Mouse (Mus musculus) inflammation-experienced regulatory T-cells, adult 6 months (primary cell): ENCODE results near the gene Eif4ebp2. TPM values are rescaled to one million over a fixed set of nuclear protein-coding genes. Genes with fewer than 3 reads are reported as not detected.

ENCODE experiments used
- ATAC-seq: one replicate; pipeline ENCODE4 v1.8.0; 2017
- polyA plus RNA-seq, 3 experiments: library from polyadenylated mRNA; unstranded; fragments of 100-300 nt; shearing (Covaris generic); gene quantifications; one replicate each; pipeline ENCODE4 v1.2.1; 2017

Eif4ebp2 gene
- polyA plus RNA-seq, 3 experiments from 2014 or later = 19.5 to 27.5 (median 24.2) TPM

DNA sequence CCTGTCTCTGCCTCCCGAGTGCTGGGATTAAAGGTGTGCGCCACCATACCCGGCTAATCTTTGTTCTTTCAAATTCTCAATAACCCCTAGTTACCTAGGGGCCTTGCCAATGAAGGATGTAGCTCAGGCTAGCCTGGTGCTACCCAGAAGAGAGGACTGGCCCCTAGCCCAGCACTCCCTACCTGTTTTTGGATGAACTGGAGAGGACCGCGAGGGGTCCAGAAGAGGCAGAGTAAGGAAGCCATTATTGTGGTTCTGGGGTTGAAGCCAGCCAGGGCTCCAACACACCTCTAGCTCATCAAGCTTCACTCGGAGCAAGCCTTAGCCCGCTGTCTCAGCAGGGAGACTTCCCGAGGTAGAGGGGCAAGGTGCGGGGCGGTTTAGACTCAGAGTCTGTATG, 34.8 kb downstream of the Eif4ebp2 start, which contains the start of gene Nodal:
TSS of gene Nodal (plus strand) at position 301 of the 400 bp plus-strand sequence.
- no peak for ATAC-seq

DNA sequence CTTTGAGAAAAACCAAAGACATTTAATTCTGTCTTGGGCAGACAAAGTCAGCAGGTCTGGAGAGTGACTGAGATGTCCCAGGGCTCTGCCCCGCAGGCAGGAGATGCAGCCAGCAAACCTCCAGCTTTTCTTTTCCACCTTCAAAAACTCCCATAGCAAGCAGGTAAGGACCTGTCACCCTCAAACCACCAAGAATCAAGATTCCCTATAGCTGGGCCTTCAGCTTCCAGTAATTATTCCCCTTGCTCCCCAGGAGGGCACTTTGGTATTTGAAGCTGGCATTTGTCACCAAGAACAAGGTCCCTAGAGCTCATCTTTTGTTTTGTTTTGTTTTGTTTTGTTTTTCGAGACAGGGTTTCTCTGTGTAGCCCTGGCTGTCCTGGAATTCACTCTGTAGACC, 35.4 kb downstream of the Eif4ebp2 start:
- ATAC-seq = no peak

DNA sequence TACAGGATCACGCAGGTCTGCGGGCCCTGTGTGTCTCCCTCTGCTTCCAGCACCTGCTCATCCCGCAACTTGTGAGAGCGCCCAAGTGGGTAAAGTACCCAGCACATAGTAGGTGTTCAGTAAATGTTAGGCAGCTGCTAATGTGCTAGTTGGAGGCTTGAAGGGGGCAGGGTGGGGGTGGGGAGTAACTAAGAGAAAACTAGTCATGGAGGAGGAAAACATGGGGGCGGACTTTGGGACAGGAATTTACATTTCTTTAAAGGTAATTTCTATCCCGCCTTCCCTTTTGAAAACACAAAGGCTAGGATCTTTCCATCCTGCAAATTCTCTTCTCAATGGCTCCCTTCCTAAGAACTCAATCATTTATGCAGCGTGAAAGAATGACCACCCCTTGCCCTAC, 35.9 kb downstream of the Eif4ebp2 start:
- ATAC-seq = no peak

DNA sequence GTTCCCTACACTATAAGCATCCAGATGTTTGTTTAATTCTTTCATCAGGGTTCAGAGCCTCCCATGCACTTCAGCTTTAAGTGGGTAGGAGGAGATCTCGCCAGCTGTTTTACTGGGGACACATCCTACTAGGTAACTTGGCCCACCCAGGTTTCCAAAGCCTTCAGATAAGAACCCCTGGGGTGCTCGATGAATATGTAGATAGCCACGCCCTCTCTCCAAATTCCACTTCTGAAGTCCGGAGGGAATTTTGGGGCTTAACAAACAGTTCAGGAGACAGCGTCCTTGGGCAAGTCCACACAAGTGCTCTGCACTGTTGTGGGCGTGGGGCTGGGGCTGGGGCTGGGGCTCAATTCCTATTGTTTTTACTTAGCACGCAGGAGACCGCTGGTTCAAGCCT, 36.6 kb downstream of the Eif4ebp2 start:
- ATAC-seq = no peak

DNA sequence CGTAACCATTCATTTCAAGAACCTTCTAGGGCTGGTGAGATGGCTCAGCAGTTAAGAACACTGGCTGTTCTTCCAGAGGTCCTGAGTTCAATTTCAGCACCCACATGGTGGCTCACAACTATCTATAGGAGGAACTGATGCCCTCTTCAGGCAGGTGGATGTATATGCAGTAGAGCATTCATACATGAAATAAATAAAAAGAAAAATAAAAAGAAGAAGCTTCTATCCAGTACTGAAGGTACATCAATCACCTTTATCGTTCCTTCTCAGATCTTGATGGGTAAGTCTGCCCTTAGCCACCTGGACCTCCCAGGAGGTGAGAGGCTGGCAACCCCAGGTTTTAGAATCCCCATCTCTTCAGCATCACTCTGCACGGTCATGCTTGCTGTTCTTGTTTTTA, 37.2 kb downstream of the Eif4ebp2 start:
- no peak for ATAC-seq

DNA sequence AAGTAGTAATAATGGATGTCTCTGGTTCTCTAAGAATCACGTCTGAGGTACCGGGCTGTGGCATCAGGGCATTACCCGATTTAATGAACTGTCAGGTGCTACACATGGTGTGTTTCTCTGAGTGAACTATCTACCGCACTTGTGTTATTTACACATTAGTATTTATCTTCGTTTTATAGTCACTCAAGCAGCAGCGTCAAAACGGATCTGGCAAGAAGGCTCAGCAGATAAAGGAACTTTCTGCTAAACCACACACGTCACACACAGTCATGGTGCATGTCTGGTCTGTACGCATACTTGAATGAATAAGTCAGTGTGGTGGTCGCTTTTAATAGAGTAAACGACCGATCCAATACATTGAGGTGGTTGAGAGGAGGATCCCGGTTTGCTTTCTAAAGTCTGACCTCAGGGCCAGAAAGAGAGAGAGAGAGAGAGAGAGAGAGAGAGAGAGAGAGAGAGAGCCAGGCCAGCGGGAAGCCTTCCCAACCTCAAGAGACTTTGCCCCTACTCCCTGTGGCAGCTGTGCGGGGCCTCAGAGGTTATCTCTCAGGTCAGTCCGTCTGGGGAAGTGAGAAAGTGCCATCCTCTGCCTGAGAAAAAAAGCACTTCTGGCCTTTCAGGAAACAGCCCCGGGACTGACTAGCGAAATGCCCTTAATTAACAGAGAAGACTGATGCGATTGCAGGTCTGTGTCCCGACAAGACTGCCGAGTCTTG, 39.4 kb downstream of the Eif4ebp2 start:
- ATAC-seq = no peak

DNA sequence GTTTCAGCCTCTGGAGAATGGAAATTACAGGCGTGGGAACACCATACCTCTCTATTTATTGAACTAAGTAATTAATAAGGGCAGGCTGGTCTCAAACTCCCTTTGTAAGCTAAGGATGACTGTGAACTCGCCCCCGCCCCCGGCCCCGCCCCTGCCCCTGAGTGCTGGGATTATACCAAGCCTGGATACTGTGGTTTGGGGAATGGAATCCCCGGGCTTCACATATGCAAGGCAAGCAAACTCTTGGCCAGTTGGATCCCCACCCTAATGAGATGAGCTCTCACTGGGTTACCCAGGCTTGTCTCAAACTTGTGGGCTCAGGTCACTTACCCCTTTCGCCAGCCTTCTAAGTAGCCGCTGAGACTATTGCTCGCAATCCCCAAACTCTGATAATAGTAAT, 42.3 kb downstream of the Eif4ebp2 start:
- no peak for ATAC-seq

DNA sequence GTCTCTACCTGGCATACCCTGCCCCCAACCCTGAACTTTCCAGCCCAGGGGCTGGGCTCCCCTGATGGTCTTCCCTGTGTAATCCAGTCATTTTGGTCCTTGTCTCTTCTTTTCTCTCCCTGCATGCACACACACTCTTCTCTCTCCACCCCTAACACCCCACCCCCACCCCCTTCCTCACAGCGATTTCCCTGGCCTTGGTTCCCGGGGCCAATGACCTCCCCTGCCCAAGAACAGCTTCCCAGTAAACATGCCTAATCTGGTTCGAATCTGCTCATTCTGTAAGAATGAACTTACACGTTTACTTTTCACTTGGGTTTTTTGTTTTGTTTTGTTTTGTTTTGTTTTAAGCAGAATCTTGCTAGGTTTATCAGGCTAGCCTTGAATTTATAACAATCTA, 42.7 kb downstream of the Eif4ebp2 start:
- no peak for ATAC-seq

DNA sequence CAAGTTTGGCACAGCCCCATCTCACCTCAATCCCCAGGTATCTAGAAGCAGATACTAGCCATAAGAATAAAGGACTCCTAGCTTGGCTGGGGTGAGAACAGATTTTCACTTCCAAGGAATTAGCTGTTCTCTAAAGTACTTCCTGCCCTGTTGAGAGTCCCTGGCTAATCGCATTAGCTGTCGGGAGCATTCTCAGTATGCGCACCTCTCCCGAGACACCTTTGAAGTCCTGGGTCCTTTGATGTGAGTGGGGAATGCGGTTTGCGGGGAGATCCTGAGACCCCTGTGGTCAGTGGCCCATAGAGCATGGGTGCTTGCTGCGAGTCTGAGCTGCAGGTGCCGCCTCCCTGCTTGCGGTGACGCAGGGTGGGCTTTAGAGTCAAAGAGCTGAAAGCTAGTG, 46.5 kb downstream of the Eif4ebp2 start:
- ATAC-seq = no peak

DNA sequence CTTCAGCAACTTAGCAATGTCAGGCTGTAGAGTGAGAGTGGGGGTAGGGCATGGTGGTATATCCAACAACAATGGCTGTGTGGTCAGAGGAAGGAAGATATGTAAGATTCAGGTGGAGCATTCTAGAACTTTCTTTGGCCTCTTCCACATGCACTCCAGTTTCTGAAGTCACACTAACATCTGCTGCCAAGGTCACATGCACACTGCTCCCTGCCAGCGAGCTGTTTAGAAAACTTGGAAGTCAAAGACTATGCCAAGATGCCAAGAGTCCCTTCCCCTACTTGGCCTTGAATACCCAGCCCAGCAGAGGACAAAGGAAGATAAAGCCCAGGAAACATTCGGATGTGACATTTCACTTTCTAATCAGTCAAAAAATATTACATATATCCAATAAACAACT, 49.5 kb downstream of the Eif4ebp2 start:
- no peak for ATAC-seq

DNA sequence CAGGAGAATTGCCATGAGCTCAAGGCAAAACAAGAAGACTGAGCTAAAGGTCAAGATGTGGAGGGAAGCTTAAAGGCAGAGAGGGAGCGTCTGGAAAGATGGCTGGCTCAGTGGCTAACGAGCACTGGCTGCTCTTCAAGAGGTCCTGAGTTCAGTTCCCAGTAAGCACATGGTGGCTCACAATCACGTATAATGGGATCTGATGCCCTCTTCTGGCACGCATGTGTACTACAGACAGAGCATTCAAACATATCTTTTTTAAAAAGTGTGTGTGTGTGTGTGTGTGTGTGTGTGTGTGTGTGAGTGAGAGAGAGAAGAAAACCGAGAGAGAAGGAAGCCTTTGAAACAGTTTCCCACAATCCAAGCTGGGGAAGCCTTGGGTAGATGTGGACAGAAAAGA, 50.0 kb downstream of the Eif4ebp2 start:
- no peak for ATAC-seq

DNA sequence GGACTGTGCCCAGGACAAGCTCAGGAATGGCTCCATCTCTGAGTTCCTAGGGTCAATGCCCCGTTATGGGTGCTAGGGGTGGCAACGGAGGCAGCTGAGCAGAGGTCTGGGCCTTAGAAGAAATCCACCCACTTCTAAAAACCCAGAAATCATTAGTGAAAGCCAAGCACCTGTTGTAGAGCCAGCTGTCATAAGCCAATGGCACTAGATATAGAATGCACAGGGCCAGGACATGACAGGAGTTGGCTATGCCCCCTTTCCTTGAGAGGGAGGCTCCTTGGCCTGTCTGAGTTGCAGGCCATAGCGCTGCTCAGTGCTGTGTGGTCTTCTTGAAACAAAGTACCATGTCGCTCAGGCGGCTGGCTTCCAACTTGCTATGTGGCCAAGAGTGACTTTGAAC, 52.1 kb downstream of the Eif4ebp2 start:
- no peak for ATAC-seq

DNA sequence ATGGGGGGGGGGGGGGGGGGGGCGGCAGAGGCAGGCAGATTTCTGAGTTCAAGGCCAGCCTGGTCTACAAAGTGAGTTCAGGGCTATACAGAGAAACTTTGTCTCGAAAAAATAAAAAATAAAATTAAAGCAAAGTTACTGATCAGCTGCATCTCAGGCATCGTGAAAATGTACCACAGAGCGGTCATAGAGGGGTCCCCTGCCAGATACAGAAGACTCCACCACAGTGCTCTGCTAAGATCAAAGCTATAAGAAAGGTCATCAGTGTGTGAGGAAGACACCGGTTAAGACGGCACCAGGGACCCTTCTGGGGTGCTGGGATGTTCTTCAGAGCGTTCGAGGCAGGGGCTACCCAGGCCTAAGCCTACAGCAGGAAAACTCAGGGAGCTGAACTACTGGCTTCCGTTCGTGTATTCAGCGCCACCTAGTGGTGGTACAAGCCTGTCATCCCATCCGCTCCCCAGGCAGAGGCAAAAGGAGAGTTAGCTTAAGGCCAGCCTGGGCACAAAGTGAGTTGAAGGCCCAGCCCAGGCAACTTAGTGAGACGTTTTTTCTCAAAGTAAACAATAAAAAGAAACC, 53.2 kb downstream of the Eif4ebp2 start:
- no peak for ATAC-seq

DNA sequence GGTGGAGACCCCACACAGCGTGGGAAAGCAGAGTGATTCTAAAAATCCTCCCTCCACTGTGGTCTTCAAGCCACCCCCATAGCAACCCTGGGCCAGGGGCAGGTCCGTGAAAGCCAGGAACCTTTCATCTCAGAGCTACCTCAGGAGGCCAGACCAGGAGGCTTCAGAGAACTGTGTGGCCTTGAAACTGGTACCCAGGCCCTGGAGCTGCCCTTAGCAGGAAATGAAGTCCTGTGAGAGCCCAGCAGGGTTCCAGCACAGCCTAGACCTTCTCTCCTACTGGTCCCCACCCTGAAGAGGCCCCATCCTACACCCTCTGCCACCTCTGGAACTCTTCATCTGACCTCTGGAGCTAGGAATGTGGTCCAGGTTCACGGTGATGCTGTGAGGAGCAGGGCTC, 54.3 kb downstream of the Eif4ebp2 start:
- ATAC-seq = no peak

DNA sequence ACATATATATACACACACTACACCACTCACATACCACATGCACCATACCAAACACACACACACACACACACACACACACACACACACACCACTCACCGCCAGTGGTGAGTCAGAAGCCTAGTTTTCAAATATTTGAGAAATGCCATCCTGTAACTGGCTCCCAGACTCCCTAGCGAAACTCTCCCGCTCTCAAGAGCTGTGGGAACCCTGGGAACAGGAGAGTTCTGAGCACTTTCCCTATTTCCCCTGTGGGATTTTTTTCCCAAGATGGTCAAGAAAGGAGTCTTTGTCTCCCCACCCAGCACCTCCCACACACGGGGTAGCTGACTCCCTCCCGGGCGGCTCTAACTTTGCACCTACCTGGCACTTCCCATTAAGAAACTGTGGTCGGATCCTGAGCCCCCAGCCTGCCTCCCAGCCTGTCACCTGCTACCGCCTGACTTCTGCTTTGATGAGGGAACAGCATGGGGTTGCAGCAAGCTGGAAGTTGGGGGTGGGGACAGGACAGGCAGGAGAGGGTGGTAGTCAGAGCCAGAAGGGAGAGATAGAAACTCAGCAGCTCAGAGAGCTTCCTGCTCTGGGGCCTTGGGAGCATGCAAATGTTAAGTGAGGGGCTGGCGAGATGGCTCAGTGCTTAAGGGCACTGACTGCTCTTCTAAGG, 57.9 kb downstream of the Eif4ebp2 start:
- ATAC-seq = no peak

DNA sequence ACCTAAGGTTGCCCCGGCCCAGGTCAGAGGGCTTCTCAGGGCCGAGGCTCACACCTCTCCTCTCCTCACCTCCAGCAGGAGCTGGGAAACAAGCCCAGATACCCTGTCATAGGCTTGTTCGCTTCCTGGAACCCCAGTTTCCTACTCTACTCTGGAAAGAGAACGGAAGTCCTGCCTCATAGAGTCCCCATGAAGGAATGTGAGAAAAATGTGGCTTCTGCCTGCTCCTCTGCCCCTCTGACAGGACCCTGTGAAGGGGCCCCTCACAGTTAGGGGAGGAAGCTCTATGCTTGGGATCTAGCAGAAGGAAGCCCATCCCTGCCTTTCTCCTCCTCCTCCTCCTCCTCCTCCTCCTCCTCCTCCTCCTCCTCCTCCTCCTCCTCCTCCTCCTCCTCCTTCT, 59.9 kb downstream of the Eif4ebp2 start:
- ATAC-seq = no peak

DNA sequence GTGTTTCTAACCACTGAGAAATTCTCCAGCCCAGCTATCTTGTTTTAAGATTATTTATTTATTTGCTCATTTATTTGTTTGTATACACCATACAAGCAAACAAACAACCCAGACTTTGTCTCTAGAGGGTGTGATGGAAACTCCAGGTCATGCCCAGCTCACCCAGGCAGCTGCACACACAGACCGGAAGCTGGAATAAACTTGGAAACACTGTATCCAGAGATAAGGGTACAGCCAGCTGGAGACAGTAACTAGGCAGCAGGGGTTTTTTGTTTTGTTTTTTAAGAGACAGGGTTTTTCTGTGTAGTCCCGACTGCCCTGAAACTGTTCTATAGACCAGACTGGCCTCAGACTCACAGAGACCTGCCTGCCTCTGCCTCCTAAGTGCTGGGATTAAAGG, 62.3 kb downstream of the Eif4ebp2 start:
- ATAC-seq = no peak

DNA sequence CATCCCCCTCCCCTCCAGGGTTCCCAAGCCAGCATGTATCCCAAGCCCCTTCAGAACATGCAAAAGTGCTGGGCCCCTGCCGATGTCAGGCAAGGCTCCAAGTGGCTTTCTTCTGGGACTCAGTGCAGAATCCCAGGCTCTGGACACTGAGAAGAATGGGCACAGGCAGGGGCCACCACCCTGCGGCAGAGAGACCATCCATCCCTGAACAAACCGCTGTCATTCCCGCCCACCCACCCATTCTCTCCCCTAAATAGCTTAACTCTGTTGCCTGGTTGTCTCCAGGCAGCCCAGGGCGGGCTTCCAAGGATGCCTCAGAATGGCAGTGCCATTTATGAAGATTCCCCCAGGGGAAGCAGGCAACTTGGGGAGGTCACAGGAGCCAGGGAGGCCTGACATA, 63.4 kb downstream of the Eif4ebp2 start:
- ATAC-seq = no peak

DNA sequence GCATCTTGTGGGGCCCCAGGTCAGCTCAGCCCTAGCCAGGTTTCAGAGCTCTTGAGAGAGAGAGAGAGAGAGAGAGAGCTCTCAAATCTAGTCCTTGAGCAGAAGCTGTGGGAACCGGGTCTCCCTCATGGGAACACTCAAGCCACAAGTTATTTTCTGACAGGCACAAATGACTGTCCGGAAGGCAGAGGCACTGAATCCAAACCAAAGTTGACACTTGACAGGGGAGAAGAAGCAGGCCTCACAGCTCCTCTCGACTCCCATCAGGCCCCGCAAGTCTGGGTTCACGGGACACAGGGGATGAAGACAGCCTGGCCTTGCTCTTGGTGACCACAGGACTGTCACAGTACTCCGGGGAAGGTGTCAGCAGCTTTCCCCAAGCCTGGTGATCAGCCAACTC, 66.2 kb downstream of the Eif4ebp2 start:
- no peak for ATAC-seq

DNA sequence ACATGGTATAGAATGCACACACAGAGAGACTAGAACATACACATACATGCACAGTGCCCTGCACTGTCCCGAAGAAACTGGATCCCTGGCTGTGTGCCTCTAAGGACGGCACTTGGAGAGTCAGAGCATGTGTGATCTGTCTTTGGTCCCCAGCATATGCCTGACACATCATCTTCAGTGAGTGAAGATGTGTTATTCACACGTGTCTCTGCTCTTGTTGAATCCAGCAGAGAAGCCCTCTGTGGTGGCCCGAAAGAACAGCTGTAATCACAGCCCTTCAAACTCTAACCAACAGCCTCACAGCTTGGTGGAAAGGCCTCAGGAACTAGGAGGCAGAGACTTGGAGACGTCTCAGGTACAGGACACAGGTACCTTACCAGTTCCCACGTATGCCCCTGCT, 67.3 kb downstream of the Eif4ebp2 start:
- no peak for ATAC-seq

DNA sequence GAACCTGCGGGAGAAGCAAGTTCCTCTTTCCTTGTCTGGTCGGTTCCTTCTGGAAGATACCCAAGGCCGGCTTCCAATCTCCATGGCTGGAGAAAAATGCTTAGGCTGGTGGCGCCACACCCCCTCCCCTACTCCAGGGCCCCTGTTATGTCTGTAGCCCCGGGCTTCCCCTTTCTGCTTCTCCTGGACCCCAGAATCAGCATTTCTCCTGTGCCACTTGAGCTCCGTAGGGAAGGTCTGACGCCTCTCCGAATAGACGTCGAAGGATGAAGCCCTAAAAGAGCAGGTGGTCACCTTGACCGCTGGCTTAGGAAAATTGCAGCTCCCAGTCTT, 68.8 kb downstream of the Eif4ebp2 start:
- ATAC-seq = no peak

DNA sequence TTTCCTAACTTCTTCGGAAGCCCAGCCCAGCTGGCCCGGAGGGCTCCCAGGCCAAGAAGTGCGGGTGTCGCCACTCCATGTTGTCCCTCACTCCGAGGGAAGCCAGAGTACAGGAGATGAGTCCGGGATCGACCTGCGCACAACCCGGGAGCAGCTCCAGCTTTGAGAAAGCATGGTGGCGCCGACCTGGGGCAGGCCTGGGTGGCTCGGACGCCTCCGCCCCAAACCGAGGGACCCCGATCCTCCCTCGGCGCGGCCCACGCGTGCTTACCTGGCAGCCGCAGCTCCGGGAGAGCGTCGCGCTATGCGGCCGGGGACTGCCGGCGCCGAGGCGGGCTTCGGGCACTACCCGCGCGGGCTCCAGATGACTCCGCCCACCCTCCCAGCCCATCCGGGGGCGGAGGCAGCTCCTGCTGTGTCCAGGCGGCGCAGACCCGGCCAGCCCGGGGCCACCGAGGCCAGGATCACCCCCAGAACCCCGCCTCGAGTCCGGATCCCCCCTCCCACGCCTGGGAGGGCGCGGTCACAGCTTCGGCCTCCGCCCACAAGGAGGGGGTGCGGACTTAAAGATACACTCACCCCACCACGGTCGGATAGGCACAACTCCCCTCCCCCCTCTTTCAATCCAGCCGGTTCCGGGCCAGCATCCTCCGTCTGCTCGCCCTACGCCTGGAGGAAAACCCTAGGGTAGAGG, 69.3 kb downstream of the Eif4ebp2 start, which contains the start of gene Pald1:
TSS of gene Pald1 (minus strand) at position 510 of the 694 bp plus-strand sequence.
- no peak for ATAC-seq

DNA sequence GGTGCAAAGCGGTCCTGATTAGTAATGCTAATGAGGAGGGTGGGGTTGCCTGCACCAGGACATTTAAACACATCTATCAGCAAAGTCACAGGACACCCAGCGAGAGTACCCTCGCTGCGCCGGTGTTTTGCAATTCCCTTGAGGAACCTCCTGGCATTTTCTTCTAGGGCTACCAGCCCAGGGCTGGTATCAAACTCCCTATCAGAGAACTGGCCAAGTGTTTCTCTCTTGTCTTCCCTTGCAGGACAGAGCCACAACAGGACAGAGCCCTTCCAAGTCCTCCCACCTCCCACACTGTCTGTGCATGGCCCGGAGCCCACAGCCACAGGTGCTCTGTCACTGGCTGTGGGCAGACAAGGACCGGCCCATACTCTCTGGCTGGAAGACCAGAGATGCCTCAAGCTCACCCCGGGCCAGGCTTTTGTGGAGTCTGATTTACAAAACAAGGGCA, 70.2 kb downstream of the Eif4ebp2 start:
- no peak for ATAC-seq

DNA sequence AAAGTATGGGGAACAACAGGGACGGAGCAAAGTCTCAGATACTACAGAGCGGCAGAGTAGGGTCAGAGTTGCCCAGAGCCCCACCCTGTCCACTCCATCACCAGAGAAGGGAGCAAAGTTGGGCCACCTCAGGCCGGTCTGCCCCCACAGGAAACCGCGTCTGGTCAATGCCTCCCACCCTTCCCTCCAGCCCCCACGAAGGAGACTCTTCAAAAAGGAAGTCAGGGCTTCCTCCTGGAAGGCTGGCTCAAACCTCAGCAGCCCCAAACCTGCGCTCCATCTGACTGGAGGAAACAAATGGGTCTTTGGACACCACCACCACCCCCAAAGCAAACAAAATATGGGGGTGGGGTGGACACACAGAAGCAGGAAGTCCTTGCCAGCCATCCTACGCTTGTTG, 70.6 kb downstream of the Eif4ebp2 start:
- ATAC-seq = no peak
